Mouse (Mus musculus) CH12.LX (cell line): ENCODE results near the gene Ak3.

ENCODE experiments used
- CHD1 ChIP-seq: IDR thresholded peaks from 2 replicates; pipeline ENCODE4 v1.6.1; 2012; ENCODE audit warnings: low read depth, low read length, improper control_type of control experiment, inconsistent platforms
- CTCF ChIP-seq, 2 experiments: IDR thresholded peaks in 1 of 2; conservative IDR thresholded peaks in 1 of 2; 2 replicates each; pipeline ENCODE4 v1.5.1; 2011 to 2012; ENCODE audit warnings: low read depth in 2 of 2, low read length in 2 of 2, improper control_type of control experiment in 1 of 2, inconsistent platforms in 1 of 2, mild to moderate bottlenecking in 1 of 2, moderate library complexity in 1 of 2
- ELF1 ChIP-seq: IDR thresholded peaks from 2 replicates; pipeline ENCODE4 v1.6.1; 2014; ENCODE audit warnings: low read depth, mild to moderate bottlenecking, inconsistent platforms, low read length, improper control_type of control experiment
- EP300 ChIP-seq: IDR thresholded peaks from 2 replicates; pipeline ENCODE4 v1.6.1; 2011; ENCODE audit warnings: low read length, improper control_type of control experiment
- MEF2A ChIP-seq: IDR thresholded peaks from 2 replicates; pipeline ENCODE4 v1.6.1; 2014; ENCODE audit warnings: low read depth, mild to moderate bottlenecking, inconsistent platforms, low read length, improper control_type of control experiment, borderline replicate concordance
- PAX5 ChIP-seq: IDR thresholded peaks from 2 replicates; pipeline ENCODE4 v1.6.1; 2012; ENCODE audit warnings: low read length, inconsistent platforms, mixed read lengths
- POLR2A ChIP-seq: IDR thresholded peaks from 2 replicates; pipeline ENCODE4 v1.6.1; 2011; ENCODE audit warnings: low read depth, mild to moderate bottlenecking, improper control_type of control experiment, low read length
- TCF12 ChIP-seq: IDR thresholded peaks from 2 replicates; pipeline ENCODE4 v1.6.1; 2014; ENCODE audit warnings: low read depth, mild to moderate bottlenecking, inconsistent platforms, low read length, improper control_type of control experiment
- UBTF ChIP-seq: IDR thresholded peaks from 2 replicates; pipeline ENCODE4 v1.6.1; 2012; ENCODE audit warnings: low read depth, mild to moderate bottlenecking, inconsistent platforms, low read length, improper control_type of control experiment, moderate library complexity
- ZMIZ1 ChIP-seq: IDR thresholded peaks from 2 replicates; pipeline ENCODE4 v1.6.1; 2012; ENCODE audit warnings: low read depth, mild to moderate bottlenecking, inconsistent platforms, low read length, improper control_type of control experiment
- ZNF384 ChIP-seq: IDR thresholded peaks from 2 replicates; pipeline ENCODE4 v1.6.1; 2012; ENCODE audit warnings: low read depth, low read length, improper control_type of control experiment, inconsistent platforms

DNA sequence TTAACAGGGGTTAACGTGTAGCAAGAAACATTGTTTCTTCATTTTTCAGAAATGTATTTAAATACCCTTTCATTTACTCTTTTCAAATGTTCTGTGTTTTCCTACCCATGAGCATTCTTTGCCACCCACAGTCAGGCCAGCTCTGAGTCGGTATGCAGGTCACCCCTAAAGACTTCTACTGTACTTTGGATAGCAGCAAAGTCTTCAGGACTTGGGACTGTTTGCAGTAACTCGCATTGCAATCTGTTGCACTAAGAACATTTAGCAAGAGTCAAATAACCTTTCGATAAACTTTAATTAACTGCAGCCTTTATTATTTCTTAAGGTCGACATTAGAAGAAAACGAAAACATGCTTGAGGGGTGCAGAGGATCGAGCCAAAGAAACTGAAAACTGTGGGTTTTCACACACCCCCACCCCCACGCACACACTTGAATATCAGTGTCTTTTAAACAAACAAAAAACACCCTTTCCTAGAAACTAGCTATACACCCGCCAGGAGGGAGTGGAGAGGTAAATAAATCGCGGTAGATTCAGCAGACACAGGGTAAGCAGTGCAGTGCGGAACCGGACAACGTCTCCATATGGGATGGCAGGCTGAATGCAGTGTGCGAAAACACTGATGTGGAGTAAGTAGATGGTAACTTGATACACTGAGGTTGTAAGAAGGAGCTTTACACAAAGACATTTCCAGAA is 1.7 kb downstream of the Ak3 start:
- TF ChIP-seq CTCF (conservative IDR thresholded peaks at IDR 0.05 in 1 of 2, IDR thresholded peaks at IDR 0.05 in 1 of 2; ENCODE audit: low read depth in 2 of 2, low read length in 2 of 2) (no peak), ELF1 (no peak), ZNF384 (no peak), POLR2A (no peak), UBTF (no peak), PAX5 (no peak), TCF12 (no peak), MEF2A (no peak), ZMIZ1 (no peak), CHD1 (no peak), EP300 (no peak)
